Mouse (Mus musculus): ENCODE measurements around the gene Eloa.

- TF ChIP-seq CTCF (conservative IDR thresholded peaks at IDR 0.05; ENCODE audit: low read length) (no peak), POU5F1 (IDR thresholded peaks at IDR 0.05; ENCODE audit: borderline replicate concordance, low read length) (no peak)
Measured at GRCm38 (mm10) chr4:135984556-135984955, 37.0 kb downstream of the Eloa start.

Measured in E14TG2a.4 (cell line).